Mouse (Mus musculus): ENCODE data around the gene Cx3cr1. TPM values are rescaled to one million over a fixed set of nuclear protein-coding genes. Genes with fewer than 3 reads are reported as not detected.
"Not testable (repeated sequence)": the region's sequence is repeated elsewhere in the genome, so short reads cannot be mapped to it uniquely, and the experiment has no call there.

The Cx3cr1 gene
- polyA plus RNA-seq (2015; fragmentation: Nextera tagmentation; extraction: Ambion mirVana), result 8.9 and 9.6 TPM in 2 replicates

GRCm38 (mm10) chr9:120069779-120070178, at the start of gene Cx3cr1:
Cx3cr1 (minus strand) TSS chr9:120069879.
- H3K4me3 ChIP-seq, result no peak within 1 kb of the TSS
- no peaks in the 10 kb centered on the region for H3K9me3 ChIP-seq
- H3K9ac ChIP-seq, result no peak within 1 kb of the TSS
- H3K4me1 ChIP-seq, result no peaks in the 10 kb centered on the region
- WGBS, result 80% methylated on average over 11 of the region's 11 CpGs
- no peaks in the 10 kb centered on the region for H3K36me3 ChIP-seq
- H3K27ac ChIP-seq, result no peak within 1 kb of the TSS
- no peak within 1 kb of the TSS for H3K4me2 ChIP-seq
- H3K27me3 ChIP-seq, result no peaks in the 10 kb centered on the region
- ATAC-seq (ENCODE audit: insufficient number of reproducible peaks, insufficient read depth, low FRiP score, low TSS enrichment, low read depth), result no peak

GRCm38 (mm10) chr9:120118212-120118611, 48.5 kb upstream of the Cx3cr1 start:
- Histone ChIP-seq H3K4me2 (no peak overlapping the region), H3K9me3 (no peaks in the 10 kb centered on the region), H3K4me1 (no peaks in the 10 kb centered on the region), H3K27me3 (no peaks in the 10 kb centered on the region), H3K4me3 (no peak overlapping the region), H3K36me3 (peaks cover 63% of the 10 kb centered on the region), H3K27ac (no peak overlapping the region), H3K9ac (no peak overlapping the region)
- ATAC-seq (ENCODE audit: insufficient number of reproducible peaks, insufficient read depth, low FRiP score, low TSS enrichment, low read depth), result no peak
- 89% methylated on average over 4 of the region's 4 CpGs for WGBS

- no peak overlapping the region for H3K27ac ChIP-seq
- ATAC-seq (ENCODE audit: insufficient number of reproducible peaks, insufficient read depth, low FRiP score, low TSS enrichment, low read depth), result no peak
- H3K4me3 ChIP-seq, result no peak overlapping the region
These were observed 46.5 kb upstream of the Cx3cr1 start for GRCm38 (mm10) chr9:120116184-120116624.

GRCm38 (mm10) chr9:120115580-120115979, 45.9 kb upstream of the Cx3cr1 start:
- Histone ChIP-seq H3K9ac (no peak overlapping the region), H3K36me3 (peaks cover 42% of the 10 kb centered on the region), H3K9me3 (no peaks in the 10 kb centered on the region), H3K4me1 (peaks cover 8% of the 10 kb centered on the region), H3K27me3 (no peaks in the 10 kb centered on the region), H3K4me3 (no peak overlapping the region), H3K27ac (no peak overlapping the region), H3K4me2 (no peak overlapping the region)
- no peak for ATAC-seq (ENCODE audit: insufficient number of reproducible peaks, insufficient read depth, low FRiP score, low TSS enrichment, low read depth)
- WGBS, result 74% methylated on average over 5 of the region's 5 CpGs

More at GRCm38 (mm10) chr9:120116184-120116624, 46.5 kb upstream of the Cx3cr1 start:
- H3K27me3 ChIP-seq, result no peaks in the 10 kb centered on the region
- peaks cover 49% of the 10 kb centered on the region for H3K36me3 ChIP-seq
- H3K4me2 ChIP-seq, result no peak overlapping the region
- no peaks in the 10 kb centered on the region for H3K9me3 ChIP-seq
- no peak overlapping the region for H3K9ac ChIP-seq
- 88% methylated on average over 8 of the region's 8 CpGs for WGBS
- peaks cover 4% of the 10 kb centered on the region for H3K4me1 ChIP-seq

- H3K27me3 ChIP-seq, result no peaks in the 10 kb centered on the region
- peaks cover 34% of the 10 kb centered on the region for H3K36me3 ChIP-seq
- peaks cover 8% of the 10 kb centered on the region for H3K4me1 ChIP-seq
- no peak overlapping the region for H3K9ac ChIP-seq
- WGBS, result 90% methylated on average over 2 of the region's 2 CpGs
- no peak overlapping the region for H3K4me2 ChIP-seq
- no peaks in the 10 kb centered on the region for H3K9me3 ChIP-seq
- ATAC-seq (ENCODE audit: insufficient number of reproducible peaks, insufficient read depth, low FRiP score, low TSS enrichment, low read depth), result no peak
- H3K4me3 ChIP-seq, result no peak overlapping the region
- H3K27ac ChIP-seq, result no peak overlapping the region
These were observed 45.1 kb upstream of the Cx3cr1 start for GRCm38 (mm10) chr9:120114789-120115151.

- H3K4me3 ChIP-seq, result no peak overlapping the region
- no peak overlapping the region for H3K27ac ChIP-seq
- H3K9me3 ChIP-seq, result no peaks in the 10 kb centered on the region
- peaks cover 8% of the 10 kb centered on the region for H3K4me1 ChIP-seq
- no peaks in the 10 kb centered on the region for H3K27me3 ChIP-seq
- 89% methylated on average over 17 of the region's 17 CpGs for WGBS
- no peak overlapping the region for H3K4me2 ChIP-seq
- no peak for ATAC-seq (ENCODE audit: insufficient number of reproducible peaks, insufficient read depth, low FRiP score, low TSS enrichment, low read depth)
- peaks cover 29% of the 10 kb centered on the region for H3K36me3 ChIP-seq
- no peak overlapping the region for H3K9ac ChIP-seq
These were observed 44.5 kb upstream of the Cx3cr1 start for GRCm38 (mm10) chr9:120114051-120114788.

GRCm38 (mm10) chr9:120113456-120113855, 43.8 kb upstream of the Cx3cr1 start:
- no peak for ATAC-seq (ENCODE audit: insufficient number of reproducible peaks, insufficient read depth, low FRiP score, low TSS enrichment, low read depth)
- 98% methylated on average over 7 of the region's 7 CpGs for WGBS

GRCm38 (mm10) chr9:120112472-120112871, 42.8 kb upstream of the Cx3cr1 start:
- Histone ChIP-seq H3K4me3 (no peak overlapping the region), H3K27ac (no peak overlapping the region), H3K27me3 (no peaks in the 10 kb centered on the region), H3K9ac (no peak overlapping the region), H3K4me1 (peaks cover 8% of the 10 kb centered on the region), H3K9me3 (no peaks in the 10 kb centered on the region), H3K4me2 (no peak overlapping the region), H3K36me3 (peaks cover 13% of the 10 kb centered on the region)
- 93% methylated on average over 6 of the region's 6 CpGs for WGBS
- no peak for ATAC-seq (ENCODE audit: insufficient number of reproducible peaks, insufficient read depth, low FRiP score, low TSS enrichment, low read depth)

More at GRCm38 (mm10) chr9:120113456-120113855, 43.8 kb upstream of the Cx3cr1 start:
- Histone ChIP-seq H3K36me3 (peaks cover 23% of the 10 kb centered on the region), H3K9me3 (no peaks in the 10 kb centered on the region), H3K4me1 (peaks cover 8% of the 10 kb centered on the region), H3K27me3 (no peaks in the 10 kb centered on the region), H3K27ac (no peak overlapping the region), H3K4me2 (no peak overlapping the region), H3K9ac (no peak overlapping the region), H3K4me3 (no peak overlapping the region)

- H3K4me3 ChIP-seq, result peak overlapping the region; percentile 82
- H3K9me3 ChIP-seq, result no peaks in the 10 kb centered on the region
- peaks cover 2% of the 10 kb centered on the region; the same call in 1 of the 2 replicates for H3K36me3 ChIP-seq
- H3K4me1 ChIP-seq, result peaks cover 8% of the 10 kb centered on the region
- peak overlapping the region; percentile 97 for H3K27ac ChIP-seq
- peak overlapping the region; percentile 69 for H3K4me2 ChIP-seq
- WGBS, result 76% methylated on average over 15 of the region's 15 CpGs
- no peak for ATAC-seq (ENCODE audit: insufficient number of reproducible peaks, insufficient read depth, low FRiP score, low TSS enrichment, low read depth)
- no peaks in the 10 kb centered on the region for H3K27me3 ChIP-seq
- peak overlapping the region; percentile 81 for H3K9ac ChIP-seq
These were observed 41.7 kb upstream of the Cx3cr1 start for GRCm38 (mm10) chr9:120111156-120111945.

GRCm38 (mm10) chr9:120110211-120111018, 40.7 kb upstream of the Cx3cr1 start, which contains the start of gene Slc25a38:
Slc25a38 (plus strand) TSS chr9:120110374.
- Histone ChIP-seq H3K4me2 (peak within 1 kb of the TSS; percentile 69), H3K27ac (peak within 1 kb of the TSS; percentile 97), H3K4me1 (peaks cover 8% of the 10 kb centered on the region), H3K27me3 (no peaks in the 10 kb centered on the region), H3K9me3 (no peaks in the 10 kb centered on the region), H3K36me3 (no peaks in the 10 kb centered on the region), H3K4me3 (peak within 1 kb of the TSS; percentile 82), H3K9ac (peak within 1 kb of the TSS; percentile 81)
- ATAC-seq (ENCODE audit: insufficient number of reproducible peaks, insufficient read depth, low FRiP score, low TSS enrichment, low read depth), result peak; percentile 98
- WGBS, result under 1% methylated on average over 62 of the region's 62 CpGs

- H3K9ac ChIP-seq; H3K4me2 ChIP-seq; H3K27ac ChIP-seq; H3K36me3 ChIP-seq; H3K9me3 ChIP-seq; H3K27me3 ChIP-seq; ATAC-seq (ENCODE audit: insufficient number of reproducible peaks, insufficient read depth, low FRiP score, low TSS enrichment, low read depth); H3K4me3 ChIP-seq; H3K4me1 ChIP-seq: not testable (repeated sequence)
- 94% methylated on average over 12 of the region's 12 CpGs for WGBS
These were observed 39.3 kb upstream of the Cx3cr1 start for GRCm38 (mm10) chr9:120108953-120109352.
